Mouse (Mus musculus): ENCODE data around the gene Plppr2.

Plppr2 gene

GRCm38 (mm10) chr9:21932006-21932405, 4.8 kb upstream of the Plppr2 start:
- in situ Hi-C loops (cut with MboI, MseI): no loop called here

GRCm38 (mm10) chr9:21932445-21933137, 4.2 kb upstream of the Plppr2 start:
- in situ Hi-C loops (cut with MboI, MseI): no loop called here

- in situ Hi-C loops (cut with MboI, MseI): no loop called here
Observed at GRCm38 (mm10) chr9:21934021-21934420, 2.8 kb upstream of the Plppr2 start.

GRCm38 (mm10) chr9:21935466-21936131, 1.2 kb upstream of the Plppr2 start:
- in situ Hi-C loops (cut with MboI, MseI): no loop called here

GRCm38 (mm10) chr9:21937711-21938175, 910 bp downstream of the Plppr2 start:
- in situ Hi-C loops (cut with MboI, MseI): no loop called here

- in situ Hi-C loops (cut with MboI, MseI): no loop called here
Observed at GRCm38 (mm10) chr9:21938234-21938855, 1.5 kb downstream of the Plppr2 start.

- in situ Hi-C loops (cut with MboI, MseI): no loop called here
Observed at GRCm38 (mm10) chr9:21943046-21943445, 6.2 kb downstream of the Plppr2 start.

GRCm38 (mm10) chr9:21943638-21944037, 6.8 kb downstream of the Plppr2 start:
- in situ Hi-C loops (cut with MboI, MseI): no loop called here

GRCm38 (mm10) chr9:21944267-21944666, 7.4 kb downstream of the Plppr2 start:
- in situ Hi-C loops (cut with MboI, MseI): no loop called here

GRCm38 (mm10) chr9:21947540-21948130, 10.8 kb downstream of the Plppr2 start:
- in situ Hi-C loops (cut with MboI, MseI): no loop called here

- in situ Hi-C loops (cut with MboI, MseI): no loop called here
Observed at GRCm38 (mm10) chr9:21948146-21948545, 11.3 kb downstream of the Plppr2 start.

- in situ Hi-C loops (cut with MboI, MseI): no loop called here
Observed at GRCm38 (mm10) chr9:21948790-21949189, 12.0 kb downstream of the Plppr2 start.

GRCm38 (mm10) chr9:21950322-21950721, 13.5 kb downstream of the Plppr2 start:
- in situ Hi-C loops (cut with MboI, MseI): no loop called here

GRCm38 (mm10) chr9:21951977-21952376, 15.1 kb downstream of the Plppr2 start:
- in situ Hi-C loops (cut with MboI, MseI): no loop called here

GRCm38 (mm10) chr9:21953600-21953999, 16.8 kb downstream of the Plppr2 start:
- in situ Hi-C loops (cut with MboI, MseI): no loop called here

- in situ Hi-C loops (cut with MboI, MseI): no loop called here
Observed at GRCm38 (mm10) chr9:21954635-21955034, 17.8 kb downstream of the Plppr2 start.

GRCm38 (mm10) chr9:21955225-21955569, 18.4 kb downstream of the Plppr2 start:
- in situ Hi-C loops (cut with MboI, MseI): no loop called here

GRCm38 (mm10) chr9:21955570-21956281, 18.9 kb downstream of the Plppr2 start, which contains the start of gene Swsap1:
TSS of gene Swsap1 (plus strand) at chr9:21955755.
- in situ Hi-C loops (cut with MboI, MseI): no loop called here

GRCm38 (mm10) chr9:21958372-21958771, 21.5 kb downstream of the Plppr2 start:
- in situ Hi-C loops (cut with MboI, MseI): no loop called here

GRCm38 (mm10) chr9:21959244-21959643, 22.4 kb downstream of the Plppr2 start:
- in situ Hi-C loops (cut with MboI, MseI): no loop called here

GRCm38 (mm10) chr9:21960135-21960534, 23.3 kb downstream of the Plppr2 start:
- in situ Hi-C loops (cut with MboI, MseI): no loop called here

All from T-helper 17 cell (primary cell).